Mouse (Mus musculus): ENCODE data around the gene Sept4. TPM values are rescaled to one million over a fixed set of nuclear protein-coding genes. Genes with fewer than 3 reads are reported as not detected.

The Sept4 gene
- total RNA-seq, 2 experiments from 2014 or later, result 161 to 227 TPM

GRCm38 (mm10) chr11:87578249-87578962 lies 9.7 kb downstream of the Sept4 start:
- peak; percentile 72 to 78 for DNase-seq (ENCODE audit: low spot score in 2 of 2)
- intact Hi-C loops (cut with DNase I), result no loop called here

DNA sequence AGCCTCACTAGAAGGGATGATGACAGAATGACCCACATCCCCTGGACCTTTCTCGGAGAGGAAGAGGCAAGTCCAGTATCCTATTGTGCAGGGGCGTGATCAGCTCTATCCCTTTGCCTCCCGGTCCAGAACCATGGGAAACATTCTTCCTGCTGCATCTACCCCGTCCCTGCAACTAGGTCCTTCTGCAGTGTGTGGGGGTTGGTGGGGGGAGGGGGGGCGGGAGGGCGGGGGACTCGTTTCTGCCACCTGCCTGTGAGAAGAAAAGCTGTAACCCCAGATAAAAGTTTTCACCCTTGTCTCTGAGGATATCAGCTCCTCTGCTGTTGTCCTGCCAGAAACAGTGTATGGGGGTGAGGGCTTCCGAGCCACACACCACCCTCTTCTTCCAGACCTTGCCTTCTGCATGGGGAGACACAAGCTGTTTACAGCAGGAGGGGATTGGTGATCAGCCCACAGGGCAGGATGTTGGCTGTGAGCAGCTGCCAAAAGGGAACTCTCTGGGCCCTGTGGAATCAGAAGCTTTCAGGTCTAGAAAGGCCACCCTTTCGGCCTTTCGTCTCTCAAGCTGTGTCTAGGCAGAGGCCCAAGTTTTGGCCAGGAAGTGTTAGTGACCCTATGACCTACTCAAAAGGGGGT lies 10.4 kb downstream of the Sept4 start:
- intact Hi-C loops (cut with DNase I), result no loop called here

GRCm38 (mm10) chr11:87579713-87580112 lies 11.0 kb downstream of the Sept4 start:
- intact Hi-C loops (cut with DNase I), result no loop called here
- DNase-seq (ENCODE audit: low spot score in 2 of 2), result no peak

More for the DNA sequence above, 10.4 kb downstream of the Sept4 start:
- DNase-seq (ENCODE audit: low spot score in 2 of 2), result peak in 1 of 2 experiments; percentile 32

DNA sequence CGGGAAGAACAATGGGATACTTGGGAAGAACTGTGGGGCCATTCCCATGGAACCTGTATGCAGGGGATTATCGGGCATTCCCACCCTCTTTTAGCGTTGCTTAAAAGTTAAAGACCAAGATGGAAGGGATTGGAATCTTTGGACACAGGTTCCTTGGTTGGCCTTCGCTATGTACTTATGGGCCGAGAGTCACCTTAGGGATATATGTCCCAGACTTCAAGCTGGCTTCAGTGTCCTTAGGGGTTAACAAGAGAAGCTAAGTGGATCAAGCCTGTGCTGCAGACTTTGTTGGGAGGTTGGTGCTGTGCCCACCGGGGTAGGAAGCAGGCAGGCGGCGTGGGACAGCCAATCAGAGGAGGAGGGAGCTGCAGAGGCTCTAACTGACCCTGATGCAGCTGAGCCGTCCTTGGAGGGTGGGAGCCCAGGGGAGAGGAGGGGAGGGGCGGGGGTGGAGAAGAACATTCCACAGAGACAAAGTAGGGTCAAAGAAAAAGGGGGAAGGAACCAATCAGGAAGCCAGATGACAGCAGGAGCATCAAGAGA lies 11.9 kb downstream of the Sept4 start:
- intact Hi-C loops (cut with DNase I), result no loop called here
- DNase-seq (ENCODE audit: low spot score in 2 of 2), result no peak

- DNase-seq (ENCODE audit: low spot score in 2 of 2), result no peak
- intact Hi-C loops (cut with DNase I), result no loop called here
These were observed 12.6 kb downstream of the Sept4 start for GRCm38 (mm10) chr11:87581161-87581865.

DNA sequence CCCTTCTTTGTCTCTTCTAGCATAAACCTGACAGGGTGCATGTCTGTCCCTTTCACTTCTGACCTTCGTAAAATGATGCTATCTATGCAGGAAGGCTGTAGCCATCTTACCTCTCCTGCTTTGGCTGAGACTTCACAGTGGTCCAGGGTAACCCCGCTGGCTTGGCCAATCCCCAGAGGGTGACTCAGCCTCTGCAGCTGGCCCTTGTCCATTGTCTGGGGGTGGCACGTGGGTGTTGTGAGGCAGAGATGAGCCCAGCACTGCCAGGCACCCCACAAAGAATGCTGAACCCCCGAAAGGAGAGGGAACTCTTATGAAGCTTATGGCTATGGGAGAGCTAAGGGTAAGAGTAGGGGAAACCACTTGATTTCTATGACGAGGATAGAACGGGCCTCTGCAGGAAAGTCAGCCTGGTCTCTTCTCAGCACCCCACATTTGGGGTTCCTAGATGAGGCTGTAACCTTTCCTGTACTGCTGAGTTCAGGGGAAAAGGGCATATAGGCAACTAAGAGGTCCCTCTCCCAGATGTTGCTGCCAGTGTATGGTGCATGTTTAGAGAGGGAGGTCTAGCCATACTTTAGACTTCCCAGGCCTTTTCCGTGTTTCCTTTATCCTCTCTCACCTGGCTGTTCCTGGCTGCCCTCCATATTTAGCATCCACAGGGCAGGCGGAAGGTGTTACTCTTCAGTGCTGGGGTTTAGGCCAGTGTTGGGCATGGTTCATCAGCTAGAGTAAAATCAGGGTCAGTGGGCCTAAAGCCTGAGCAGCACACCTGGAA lies 13.4 kb downstream of the Sept4 start:
- no peak for DNase-seq (ENCODE audit: low spot score in 2 of 2)
- intact Hi-C loops (cut with DNase I), result no loop called here

- intact Hi-C loops (cut with DNase I), result no loop called here
- no peak for DNase-seq (ENCODE audit: low spot score in 2 of 2)
These were observed 14.8 kb downstream of the Sept4 start for GRCm38 (mm10) chr11:87583291-87584034.

GRCm38 (mm10) chr11:87584711-87585505 lies 16.2 kb downstream of the Sept4 start:
- intact Hi-C loops (cut with DNase I), result no loop called here

GRCm38 (mm10) chr11:87587211-87587874 lies 18.6 kb downstream of the Sept4 start:
- no peak for DNase-seq (ENCODE audit: low spot score in 2 of 2)
- intact Hi-C loops (cut with DNase I), result no loop called here

More at GRCm38 (mm10) chr11:87584711-87585505, 16.2 kb downstream of the Sept4 start:
- DNase-seq (ENCODE audit: low spot score in 2 of 2), result no peak

GRCm38 (mm10) chr11:87589605-87590004 lies 20.9 kb downstream of the Sept4 start:
- intact Hi-C loops (cut with DNase I), result no loop called here
- no peak for DNase-seq (ENCODE audit: low spot score in 2 of 2)

DNA sequence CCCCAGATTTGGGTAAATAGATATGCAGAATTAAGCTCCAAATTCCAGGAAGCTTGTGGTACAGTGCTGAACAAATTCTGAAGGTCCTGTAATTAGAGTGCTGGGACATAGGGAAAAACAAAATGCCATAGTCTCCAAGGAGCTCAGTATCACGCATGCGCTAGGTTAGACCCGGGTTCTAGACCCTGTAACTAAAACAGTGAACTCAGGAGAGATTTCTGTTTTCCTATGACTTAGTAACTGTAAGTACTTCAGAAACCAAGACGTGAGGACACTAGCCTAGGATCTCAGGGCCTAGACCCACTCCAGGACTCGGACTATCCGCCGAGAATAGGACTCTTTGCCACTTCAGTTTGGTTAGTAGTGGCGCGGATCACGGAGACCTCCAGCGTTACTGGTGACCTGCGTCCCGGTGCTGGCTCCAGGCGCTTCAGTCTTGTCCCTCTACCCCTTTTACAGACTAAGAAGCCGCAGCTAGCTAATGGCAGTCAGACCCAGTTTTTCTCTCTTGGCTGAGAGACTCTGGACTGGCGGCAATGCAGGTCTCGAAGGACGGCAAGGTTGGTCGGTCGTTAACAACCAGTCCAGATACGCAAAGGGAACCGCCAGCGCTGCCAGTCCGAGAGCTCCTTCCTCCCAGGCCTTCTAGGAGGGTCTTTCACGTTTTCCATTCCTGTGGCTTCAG lies 22.3 kb downstream of the Sept4 start:
- peak; percentile 35 to 48 for DNase-seq (ENCODE audit: low spot score in 2 of 2)
- intact Hi-C loops (cut with DNase I), result no loop called here

DNA sequence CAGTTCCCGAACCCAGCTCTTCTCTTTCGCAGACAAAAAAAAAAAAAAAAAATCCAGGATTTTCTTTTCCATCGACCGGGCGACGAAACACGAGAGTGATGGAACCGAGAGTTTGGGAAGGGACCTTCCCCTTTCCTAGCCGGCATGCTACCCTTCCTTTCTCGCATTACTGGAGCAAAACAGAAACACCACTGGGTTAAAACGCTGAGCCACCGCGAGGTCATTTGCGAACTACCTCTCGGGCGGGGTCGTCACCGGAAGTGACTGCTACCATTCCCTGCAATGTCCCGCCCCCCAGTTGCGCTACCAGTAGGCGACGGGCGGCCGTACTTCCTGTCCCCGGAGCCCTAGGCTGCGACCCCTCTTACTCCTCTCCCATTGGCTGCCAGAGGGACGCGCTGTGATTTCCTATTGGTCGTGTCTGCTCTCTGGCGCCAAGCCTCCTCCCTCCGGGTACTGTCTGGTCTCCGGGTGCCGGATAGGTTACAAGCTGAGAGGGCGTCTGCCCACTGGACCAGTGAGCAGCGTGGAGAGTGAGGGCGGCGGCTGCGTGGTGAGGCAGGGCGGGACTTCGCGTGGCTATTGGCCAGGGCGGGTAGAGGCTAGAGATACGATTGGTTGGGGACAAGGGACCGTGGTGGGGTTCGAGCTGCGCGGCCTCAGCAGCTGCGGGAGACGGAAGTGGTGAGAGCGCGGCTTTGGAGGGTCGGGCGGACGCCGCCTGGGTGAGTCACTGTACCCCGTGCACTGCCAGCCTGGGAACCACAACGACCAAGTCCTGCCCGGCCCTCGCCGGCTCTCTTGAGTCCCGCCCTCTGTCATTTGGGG lies 23.0 kb downstream of the Sept4 start, which contains the start of gene Mtmr4:
Mtmr4 (plus strand) TSS at position 637 of the 828 bp plus-strand sequence.
- intact Hi-C loops (cut with DNase I), result no loop called here
- DNase-seq (ENCODE audit: low spot score in 2 of 2), result peak; percentile 100

GRCm38 (mm10) chr11:87592354-87592695 lies 23.6 kb downstream of the Sept4 start:
- intact Hi-C loops (cut with DNase I), result no loop called here
- DNase-seq (ENCODE audit: low spot score in 2 of 2), result no peak

GRCm38 (mm10) chr11:87592713-87593598 lies 24.3 kb downstream of the Sept4 start:
- intact Hi-C loops (cut with DNase I), result no loop called here
- DNase-seq (ENCODE audit: low spot score in 2 of 2), result no peak

- peak; percentile 84 to 89 for DNase-seq (ENCODE audit: low spot score in 2 of 2)
- intact Hi-C loops (cut with DNase I), result no loop called here
These were observed 26.7 kb downstream of the Sept4 start for GRCm38 (mm10) chr11:87595327-87595841.
